Mouse (Mus musculus): ENCODE results near the gene Txndc11. TPM values are rescaled to one million over a fixed set of nuclear protein-coding genes. Genes with fewer than 3 reads are reported as not detected.

The Txndc11 gene
- polyA plus RNA-seq, 1 experiment from 2014 or later = 37.3 TPM

DNA sequence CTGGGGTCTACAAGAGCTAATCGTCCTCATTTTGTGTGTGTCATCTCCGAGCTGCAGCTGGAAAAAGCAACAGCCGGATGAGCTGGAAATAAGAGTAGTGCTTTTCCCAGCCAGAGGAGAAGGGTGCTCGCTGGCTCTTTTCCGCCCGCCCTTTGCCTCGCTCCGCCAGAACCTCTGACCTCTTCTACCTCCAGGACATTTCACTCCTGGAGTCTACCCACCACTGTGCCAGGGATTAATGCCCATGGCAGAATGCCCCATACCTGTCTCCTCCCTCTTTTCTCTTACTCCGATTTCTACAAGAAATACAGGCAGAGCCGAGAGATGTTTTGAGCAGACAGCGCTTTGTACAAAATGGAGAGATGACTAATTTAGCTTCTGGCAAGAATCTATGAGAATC lies 83.3 kb downstream of the Txndc11 start:
- DNase-seq (ENCODE audit: low read depth, low spot score) (no peak), ATAC-seq (no peak)
- in situ Hi-C loops (cut with MboI; ENCODE audit: low pct_unique_long_range_greater_than_20kb) = no loop called here
- TF ChIP-seq CTCF (IDR thresholded peaks at IDR 0.05) = no peak
- ChIA-PET CTCF (interaction anchor here (1.5 to 3.5 kb wide), 2 partner anchors 10 to 16 kb away, joined by 7 to 18 read pairs; partner anchors contain the start of gene Snn), POLR2A (interaction anchor here (1.4 kb wide), 1 partner anchor 21 kb away, joined by 3 read pairs; no protein-coding TSS in a partner anchor)
- H3K27me3 ChIP-seq = no peaks in the 10 kb centered on the region

DNA sequence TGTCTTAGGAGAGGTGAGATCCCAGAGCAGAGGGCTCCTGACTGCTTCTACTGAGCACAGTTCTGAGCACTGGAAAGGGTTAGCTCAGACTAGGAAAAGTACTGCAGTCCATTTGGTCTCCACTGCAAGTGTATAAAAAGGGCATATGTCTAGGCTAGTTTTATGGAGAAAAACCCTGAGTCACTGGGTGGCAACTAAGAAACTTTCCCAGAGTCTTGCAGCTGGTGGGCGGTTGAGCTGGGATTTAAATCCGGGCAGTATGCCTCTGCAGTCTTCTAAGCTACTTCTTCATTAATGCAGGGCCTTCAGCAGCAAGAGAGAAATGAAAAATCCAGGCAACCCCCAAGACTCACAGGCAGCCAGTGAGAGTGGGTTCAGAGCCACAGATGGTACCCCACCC lies 84.2 kb downstream of the Txndc11 start:
- DNase-seq (ENCODE audit: low read depth, low spot score) (no peak), ATAC-seq (no peak)
- TF ChIP-seq CTCF (IDR thresholded peaks at IDR 0.05) = no peak
- CTCF ChIA-PET = interaction anchor here (1.3 to 3.5 kb wide), 4 partner anchors 11 to 58 kb away, joined by 3 to 18 read pairs (median 6); partner anchors contain the start of gene Snn
- POLR2A ChIA-PET = interaction anchor here (1.1 to 1.4 kb wide), 2 partner anchors 22 to 80 kb away, joined by 3 read pairs; no protein-coding TSS in a partner anchor
- in situ Hi-C loops (cut with MboI; ENCODE audit: low pct_unique_long_range_greater_than_20kb) = no loop called here
- no peaks in the 10 kb centered on the region for H3K27me3 ChIP-seq

- H3K27me3 ChIP-seq = no peaks in the 10 kb centered on the region
- ATAC-seq (no peak), DNase-seq (ENCODE audit: low read depth, low spot score) (no peak)
- in situ Hi-C loops (cut with MboI; ENCODE audit: low pct_unique_long_range_greater_than_20kb) = loop anchor here (25.0 kb wide), 1 partner anchor 485 kb away; no protein-coding TSS in a partner anchor
- ChIA-PET CTCF (no interaction called here), POLR2A (no interaction called here)
- TF ChIP-seq CTCF (IDR thresholded peaks at IDR 0.05) = no peak
Observed at GRCm38 (mm10) chr16:11047130-11047529, 87.3 kb downstream of the Txndc11 start.

DNA sequence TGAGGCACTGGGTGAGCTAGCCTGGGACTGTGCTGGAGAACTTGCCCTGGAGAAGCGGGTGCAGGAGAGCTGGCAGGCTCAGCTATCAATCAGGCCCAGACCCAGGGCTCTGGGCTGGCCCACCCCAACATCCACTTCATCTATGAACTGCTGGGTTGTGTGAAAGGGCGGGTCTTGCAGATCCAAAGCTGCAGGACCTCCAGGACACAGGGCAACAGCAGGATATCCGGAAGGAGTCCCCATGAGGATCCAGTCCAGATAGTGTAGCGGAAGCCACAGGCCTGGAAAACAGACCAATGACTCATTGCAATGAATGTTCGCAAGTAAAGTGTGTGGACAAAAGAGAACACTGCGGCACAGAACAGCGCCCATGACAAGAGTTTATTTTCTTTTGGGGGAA lies 88.0 kb downstream of the Txndc11 start:
- ATAC-seq = no peak
- ChIA-PET POLR2A (no interaction called here), CTCF (no interaction called here)
- no peak for DNase-seq (ENCODE audit: low read depth, low spot score)
- in situ Hi-C loops (cut with MboI; ENCODE audit: low pct_unique_long_range_greater_than_20kb) = loop anchor here (25.0 kb wide), 1 partner anchor 484 kb away; no protein-coding TSS in a partner anchor
- H3K27me3 ChIP-seq = no peaks in the 10 kb centered on the region
- no peak for TF ChIP-seq CTCF (IDR thresholded peaks at IDR 0.05)

DNA sequence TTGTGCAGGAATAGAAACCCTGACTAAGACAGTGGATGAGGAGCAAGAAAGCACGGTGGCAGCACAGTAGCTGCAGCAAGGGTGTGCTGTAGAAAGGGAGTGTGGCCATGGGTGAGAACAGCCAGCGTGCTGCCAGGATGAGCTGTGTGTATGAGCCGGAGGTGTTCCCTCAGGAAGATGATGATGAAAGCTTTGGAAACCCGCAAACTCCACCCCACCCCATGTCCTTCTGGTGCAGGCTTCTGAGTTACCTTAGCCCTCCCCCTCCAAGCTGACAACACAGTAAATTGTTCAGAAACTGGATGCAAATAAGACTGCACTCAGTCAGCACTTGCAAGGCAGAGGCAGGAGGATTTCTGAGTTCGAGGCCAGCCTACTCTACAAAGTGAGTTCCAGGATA lies 91.2 kb downstream of the Txndc11 start:
- in situ Hi-C loops (cut with MboI; ENCODE audit: low pct_unique_long_range_greater_than_20kb) = loop anchor here (25.0 kb wide), 1 partner anchor 481 kb away; no protein-coding TSS in a partner anchor
- DNase-seq (ENCODE audit: low read depth, low spot score) (no peak), ATAC-seq (no peak)
- CTCF ChIA-PET = no interaction called here
- POLR2A ChIA-PET = interaction anchor here (0.7 kb wide), 1 partner anchor 35 kb away, joined by 4 read pairs; no protein-coding TSS in a partner anchor
- TF ChIP-seq CTCF (IDR thresholded peaks at IDR 0.05) = no peak
- H3K27me3 ChIP-seq = no peaks in the 10 kb centered on the region

- H3K27me3 ChIP-seq = no peaks in the 10 kb centered on the region
- ATAC-seq = no peak
Observed at GRCm38 (mm10) chr16:11040603-11041002, 93.8 kb downstream of the Txndc11 start.

GRCm38 (mm10) chr16:11035790-11036431 lies 98.5 kb downstream of the Txndc11 start:
- CTCF ChIA-PET = interaction anchor here (0.7 to 4.5 kb wide), 24 partner anchors 15 to 161 kb away, joined by 3 to 122 read pairs (median 5); partner anchors contain the start of genes Snn and Txndc11
- POLR2A ChIA-PET = interaction anchor here (1.0 to 1.5 kb wide), 3 partner anchors 27 to 158 kb away, joined by 3 to 5 read pairs (median 3); no protein-coding TSS in a partner anchor
- DNase-seq (ENCODE audit: low read depth, low spot score) (no peak), ATAC-seq (peak; percentile 56)
- in situ Hi-C loops (cut with MboI; ENCODE audit: low pct_unique_long_range_greater_than_20kb) = loop anchor here (5.0 to 25.0 kb wide), 3 partner anchors 76 to 474 kb away; no protein-coding TSS in a partner anchor
- peak; percentile 93 for TF ChIP-seq CTCF (IDR thresholded peaks at IDR 0.05)
- H3K27me3 ChIP-seq = no peaks in the 10 kb centered on the region

More at GRCm38 (mm10) chr16:11040603-11041002, 93.8 kb downstream of the Txndc11 start:
- POLR2A ChIA-PET = interaction anchor here (1.7 kb wide), 1 partner anchor 16 kb away, joined by 3 read pairs; no protein-coding TSS in a partner anchor
- no peak for DNase-seq (ENCODE audit: low read depth, low spot score)
- CTCF ChIA-PET = no interaction called here
- in situ Hi-C loops (cut with MboI; ENCODE audit: low pct_unique_long_range_greater_than_20kb) = loop anchor here (25.0 kb wide), 1 partner anchor 478 kb away; no protein-coding TSS in a partner anchor
- TF ChIP-seq CTCF (IDR thresholded peaks at IDR 0.05) = no peak

DNA sequence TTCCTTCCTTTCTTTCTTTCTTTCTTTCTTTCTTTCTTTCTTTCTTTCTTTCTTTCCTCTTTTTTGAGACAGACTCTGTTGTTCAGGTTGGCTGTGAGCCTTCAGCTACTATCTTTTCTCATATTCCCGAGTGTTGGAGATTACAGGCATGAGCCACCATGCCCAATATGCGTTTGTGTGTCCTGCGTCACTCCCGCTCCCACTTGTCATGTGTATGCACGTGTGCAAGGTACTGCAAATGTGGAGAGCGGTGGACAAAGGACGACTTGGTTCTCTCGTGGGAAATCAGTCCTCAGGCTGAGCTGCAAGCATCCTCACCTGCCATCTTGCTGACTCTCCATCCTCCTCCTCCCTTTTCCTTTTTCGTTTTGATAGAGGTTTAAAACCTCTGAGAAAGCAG lies 99.2 kb downstream of the Txndc11 start:
- DNase-seq (ENCODE audit: low read depth, low spot score) (no peak), ATAC-seq (no peak)
- in situ Hi-C loops (cut with MboI; ENCODE audit: low pct_unique_long_range_greater_than_20kb) = loop anchor here (5.0 to 25.0 kb wide), 3 partner anchors 77 to 473 kb away; no protein-coding TSS in a partner anchor
- no peak for TF ChIP-seq CTCF (IDR thresholded peaks at IDR 0.05)
- POLR2A ChIA-PET = interaction anchor here (1.0 to 1.5 kb wide), 3 partner anchors 28 to 157 kb away, joined by 3 to 5 read pairs (median 5); no protein-coding TSS in a partner anchor
- CTCF ChIA-PET = interaction anchor here (0.9 to 4.5 kb wide), 32 partner anchors 11 to 160 kb away, joined by 3 to 122 read pairs (median 5); partner anchors contain the start of genes Snn and Txndc11
- no peaks in the 10 kb centered on the region for H3K27me3 ChIP-seq

DNA sequence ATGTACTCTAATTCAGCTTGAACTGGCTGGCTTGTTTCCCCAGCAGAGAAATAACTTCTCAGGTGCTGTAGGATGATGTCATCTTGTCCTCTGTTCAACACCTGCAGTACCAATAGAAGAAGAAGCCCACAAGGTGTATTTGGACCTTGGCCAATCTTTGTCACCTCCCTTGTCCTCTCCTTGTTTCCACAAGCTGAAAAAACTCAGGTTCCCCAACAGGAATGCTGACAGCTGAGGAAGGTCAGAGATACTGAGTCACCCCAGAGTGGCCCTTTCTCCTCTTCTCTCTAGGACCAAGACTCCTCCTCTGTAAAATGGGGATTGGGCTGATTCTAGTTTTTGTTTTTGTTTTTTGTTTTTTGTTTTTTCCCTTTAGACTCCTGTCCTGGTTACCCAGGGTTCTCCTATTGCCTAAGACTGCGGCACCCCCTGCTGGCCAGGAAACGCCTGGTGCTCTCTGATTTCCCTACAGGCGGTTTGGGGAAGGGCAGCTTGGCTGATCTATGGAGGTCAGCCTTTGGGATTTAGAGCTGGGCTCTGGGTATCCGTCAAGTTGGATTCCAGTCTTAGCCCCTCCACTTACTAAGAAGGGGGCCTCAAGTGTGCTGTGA lies 100.2 kb downstream of the Txndc11 start:
- TF ChIP-seq CTCF (IDR thresholded peaks at IDR 0.05) = peak; percentile 99
- in situ Hi-C loops (cut with MboI; ENCODE audit: low pct_unique_long_range_greater_than_20kb) = loop anchor here (5.0 to 25.0 kb wide), 3 partner anchors 157 to 472 kb away; no protein-coding TSS in a partner anchor
- ATAC-seq (peak; percentile 77), DNase-seq (ENCODE audit: low read depth, low spot score) (no peak)
- ChIA-PET CTCF (interaction anchor here (0.7 to 4.5 kb wide), 35 partner anchors 10 to 159 kb away, joined by 3 to 122 read pairs (median 5); partner anchors contain the start of gene Snn), POLR2A (interaction anchor here (0.5 to 1.4 kb wide), 7 partner anchors 9 to 154 kb away, joined by 3 to 5 read pairs (median 3); no protein-coding TSS in a partner anchor)
- no peaks in the 10 kb centered on the region for H3K27me3 ChIP-seq

GRCm38 (mm10) chr16:11031320-11031719 lies 103.1 kb downstream of the Txndc11 start:
- POLR2A ChIA-PET = no interaction called here
- ATAC-seq (no peak), DNase-seq (ENCODE audit: low read depth, low spot score) (no peak)
- CTCF ChIA-PET = interaction anchor here (1.4 kb wide), 1 partner anchor 151 kb away, joined by 4 read pairs; no protein-coding TSS in a partner anchor
- H3K27me3 ChIP-seq = no peaks in the 10 kb centered on the region
- no peak for TF ChIP-seq CTCF (IDR thresholded peaks at IDR 0.05)
- in situ Hi-C loops (cut with MboI; ENCODE audit: low pct_unique_long_range_greater_than_20kb) = loop anchor here (5.0 to 25.0 kb wide), 3 partner anchors 154 to 469 kb away; no protein-coding TSS in a partner anchor

Measured in Patski (cell line).